Mouse (Mus musculus) spleen, adult 2 months (tissue): ENCODE results near the gene Prokr2. TPM values are rescaled to one million over a fixed set of nuclear protein-coding genes. Genes with fewer than 3 reads are reported as not detected.

Experiments
- DNase-seq, 2 experiments: peaks; one replicate each; pipeline versions ENCODE4 v3.0.0 to v3.0.0-alpha.2; 2012 to 2021; ENCODE audit warnings: low spot score in 2 of 2, low read depth in 1 of 2
- H3K27ac ChIP-seq: fragments of 200-500 bp; 2 replicates; pipeline ENCODE4 v1.5.1; 2012; ENCODE audit warnings: low read length, inconsistent platforms; ENCODE audit not compliant: insufficient read depth
- H3K27me3 ChIP-seq: fragments of 200-500 bp; 2 replicates; pipeline ENCODE4 v1.6.1; 2012; ENCODE audit warnings: mild to moderate bottlenecking, moderate library complexity, low read length, inconsistent platforms; ENCODE audit not compliant: control insufficient read depth, insufficient read depth
- H3K36me3 ChIP-seq: fragments of 200-500 bp; 2 replicates; pipeline ENCODE4 v1.6.1; 2012; ENCODE audit warnings: mild to moderate bottlenecking, low read length, inconsistent platforms; ENCODE audit not compliant: control insufficient read depth, insufficient read depth
- H3K4me1 ChIP-seq: fragments of 200-500 bp; 2 replicates; pipeline ENCODE4 v1.6.1; 2011; ENCODE audit warnings: inconsistent platforms; ENCODE audit not compliant: control insufficient read depth, insufficient read depth, insufficient read length
- H3K4me3 ChIP-seq: fragments of 200-500 bp; 2 replicates; pipeline ENCODE4 v1.5.1; 2011; ENCODE audit warnings: mild to moderate bottlenecking, inconsistent platforms; ENCODE audit not compliant: insufficient read depth, insufficient read length; ENCODE audit errors: extremely low read depth
- CTCF ChIP-seq: fragments of 200-500 bp; IDR thresholded peaks from 2 replicates; pipeline ENCODE4 v1.5.1; 2011; ENCODE audit warnings: mild to moderate bottlenecking, inconsistent platforms; ENCODE audit not compliant: insufficient read depth, insufficient read length, insufficient replicate concordance; ENCODE audit errors: extremely low read depth
- POLR2A ChIP-seq: fragments of 200-500 bp; IDR thresholded peaks from 2 replicates; pipeline ENCODE4 v1.6.1; 2011; ENCODE audit warnings: low read depth, low read length, inconsistent platforms
- WGBS: fragments of 180-500 bp; shearing (Covaris S2); methylation state at CpG from one replicate; pipeline ENCODE4 v1.1.7; 2018; 5-methylcytosine and 5-hydroxymethylcytosine counted together
- polyA plus RNA-seq: library from polyadenylated mRNA; depleted of rRNA; stranded (reverse); fragments of >200 nt; gene quantifications from 2 replicates; pipeline ENCODE4 v1.2.3, GENCODE M21; 2012

The Prokr2 gene
- polyA plus RNA-seq, 1 experiment, result 0.19 TPM

DNA sequence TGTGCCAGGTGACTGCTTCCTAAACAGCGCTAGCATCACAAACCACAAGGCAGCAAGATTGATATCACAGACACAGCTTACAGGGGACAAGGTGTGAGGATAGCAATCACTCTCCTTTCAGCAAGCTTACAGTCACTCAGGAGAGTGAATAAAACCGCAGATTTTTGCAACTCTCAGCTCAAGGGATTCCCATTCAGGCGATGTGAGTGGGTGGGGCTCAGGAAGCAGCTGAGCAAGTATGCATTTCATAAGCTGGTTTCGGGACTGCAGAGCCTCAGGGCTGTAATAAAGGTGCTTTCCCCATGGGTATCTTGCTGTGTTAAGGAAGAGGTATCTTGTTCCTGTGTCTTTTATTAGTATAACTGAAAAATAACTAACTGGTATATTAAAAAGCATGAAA, 5.6 kb downstream of the Prokr2 start:
- no peak overlapping the region for H3K27ac ChIP-seq
- no peak overlapping the region for H3K4me3 ChIP-seq
- peaks cover 1% of the 10 kb centered on the region; the same call in 1 of the 2 replicates for H3K4me1 ChIP-seq
- peaks cover 5% of the 10 kb centered on the region for H3K27me3 ChIP-seq
- WGBS, result 16% methylated on average over 4 of the region's 4 CpGs
- TF ChIP-seq CTCF, result no peak
- DNase-seq, result no peak
- no peaks in the 10 kb centered on the region for H3K36me3 ChIP-seq

DNA sequence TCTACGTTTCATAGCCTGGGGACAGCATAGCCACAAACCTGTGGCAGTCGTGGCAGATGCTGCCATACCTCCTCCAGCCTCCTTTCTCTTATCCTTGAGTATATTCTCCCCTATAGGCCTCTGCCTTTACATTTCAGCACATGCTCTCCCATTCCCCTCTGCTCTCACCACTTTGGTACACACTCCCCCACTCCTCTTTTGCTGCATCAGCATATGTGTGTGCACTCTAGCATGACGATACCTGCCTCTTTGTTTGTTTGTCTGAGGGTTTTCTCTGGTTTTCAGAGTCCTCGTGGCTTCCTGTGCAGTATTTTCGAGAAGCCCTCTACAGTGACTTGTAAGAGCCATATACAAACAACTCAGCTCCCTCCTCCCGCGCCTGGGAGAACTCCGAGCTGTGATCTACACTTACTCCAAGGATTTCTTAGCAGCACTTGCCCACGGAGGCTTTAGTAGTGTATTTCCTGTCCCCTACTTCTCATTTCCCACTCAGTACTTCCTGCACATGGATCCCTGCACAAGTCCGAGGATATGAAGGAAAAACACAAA, 6.6 kb downstream of the Prokr2 start:
- no peak for TF ChIP-seq CTCF
- no peak for TF ChIP-seq POLR2A
- peaks cover 1% of the 10 kb centered on the region; the same call in 1 of the 2 replicates for H3K4me1 ChIP-seq
- H3K27me3 ChIP-seq, result no peaks in the 10 kb centered on the region; the same call in 1 of the 2 replicates
- no peak overlapping the region for H3K27ac ChIP-seq
- no peak for DNase-seq
- WGBS, result 49% methylated on average over 10 of the region's 10 CpGs
- H3K4me3 ChIP-seq, result no peak overlapping the region
- no peaks in the 10 kb centered on the region for H3K36me3 ChIP-seq

DNA sequence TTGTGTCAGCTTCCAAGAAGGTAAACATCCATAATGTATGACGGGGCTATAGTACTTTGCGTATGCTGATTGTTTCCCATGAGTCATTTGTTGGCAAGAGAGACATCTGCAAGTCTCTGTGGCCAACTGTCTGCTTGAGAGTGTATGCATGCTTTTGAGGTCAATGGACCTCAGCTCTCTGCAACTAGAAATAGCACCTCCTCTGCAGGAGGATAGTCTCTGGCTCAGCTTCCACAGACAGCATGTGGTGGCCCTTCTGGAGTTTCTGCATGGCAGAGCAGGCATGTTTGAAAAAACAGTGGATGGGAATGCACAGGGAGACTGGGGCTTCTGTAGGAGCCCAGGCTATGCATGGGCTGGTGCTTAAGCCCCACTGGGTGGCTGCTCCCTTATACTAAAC, 7.8 kb downstream of the Prokr2 start:
- no peak for DNase-seq
- Histone ChIP-seq H3K4me3 (no peak overlapping the region), H3K27ac (no peak overlapping the region), H3K4me1 (peaks cover 1% of the 10 kb centered on the region; the same call in 1 of the 2 replicates), H3K27me3 (no peaks in the 10 kb centered on the region; the same call in 1 of the 2 replicates), H3K36me3 (no peaks in the 10 kb centered on the region)
- 85% methylated on average over 2 of the region's 2 CpGs for WGBS
- no peak for TF ChIP-seq CTCF
- TF ChIP-seq POLR2A, result no peak

DNA sequence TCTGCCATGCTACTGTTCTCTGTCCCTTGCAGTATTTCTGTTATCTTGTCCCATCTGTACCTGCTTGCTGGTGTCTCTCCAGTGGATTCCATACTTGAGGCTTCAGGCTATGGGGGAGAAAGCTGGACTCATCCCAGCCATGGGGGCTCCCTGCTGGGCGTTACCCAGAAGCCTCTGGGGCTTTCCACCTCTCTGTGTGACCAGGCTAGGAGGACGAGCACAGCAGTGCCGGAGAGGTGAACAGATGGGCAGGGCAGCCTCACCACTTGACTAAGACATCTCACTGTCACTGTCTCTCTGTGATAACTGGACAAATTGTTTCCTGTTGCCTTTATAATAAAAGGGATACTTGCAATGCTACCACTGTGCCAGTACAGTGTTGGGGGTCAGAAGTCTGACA, 9.5 kb downstream of the Prokr2 start:
- Histone ChIP-seq H3K4me3 (no peak overlapping the region), H3K27ac (no peak overlapping the region), H3K27me3 (no peaks in the 10 kb centered on the region; the same call in 1 of the 2 replicates), H3K36me3 (no peaks in the 10 kb centered on the region), H3K4me1 (peaks cover 1% of the 10 kb centered on the region; the same call in 1 of the 2 replicates)
- no peak for DNase-seq
- 80% methylated on average over 3 of the region's 3 CpGs for WGBS
- TF ChIP-seq CTCF (no peak), POLR2A (no peak)

DNA sequence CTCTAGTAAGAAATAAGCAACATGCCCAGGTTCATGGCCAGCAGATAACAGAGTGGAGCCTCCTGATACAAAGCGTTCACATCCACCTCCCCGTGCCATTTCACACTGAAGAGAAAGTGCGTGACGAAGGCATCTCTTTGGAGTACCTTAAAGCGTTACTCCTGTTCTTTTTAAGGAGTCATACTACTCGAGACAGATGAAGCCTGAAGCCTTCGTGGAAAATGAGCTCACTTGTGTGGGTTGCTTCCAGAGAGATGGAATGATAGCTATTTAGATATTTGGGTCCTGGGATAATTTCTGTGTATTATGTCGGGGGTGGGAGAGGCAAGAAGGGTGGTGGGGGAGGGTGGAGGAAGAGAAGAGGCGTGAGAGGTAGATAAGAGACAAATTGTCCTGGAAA, 10.1 kb downstream of the Prokr2 start:
- TF ChIP-seq POLR2A (no peak), CTCF (no peak)
- H3K36me3 ChIP-seq, result no peaks in the 10 kb centered on the region
- H3K4me1 ChIP-seq, result peaks cover 1% of the 10 kb centered on the region; the same call in 1 of the 2 replicates
- H3K27ac ChIP-seq, result no peak overlapping the region
- no peak for DNase-seq
- WGBS, result 85% methylated on average over 9 of the region's 9 CpGs
- no peaks in the 10 kb centered on the region; the same call in 1 of the 2 replicates for H3K27me3 ChIP-seq
- H3K4me3 ChIP-seq, result no peak overlapping the region

DNA sequence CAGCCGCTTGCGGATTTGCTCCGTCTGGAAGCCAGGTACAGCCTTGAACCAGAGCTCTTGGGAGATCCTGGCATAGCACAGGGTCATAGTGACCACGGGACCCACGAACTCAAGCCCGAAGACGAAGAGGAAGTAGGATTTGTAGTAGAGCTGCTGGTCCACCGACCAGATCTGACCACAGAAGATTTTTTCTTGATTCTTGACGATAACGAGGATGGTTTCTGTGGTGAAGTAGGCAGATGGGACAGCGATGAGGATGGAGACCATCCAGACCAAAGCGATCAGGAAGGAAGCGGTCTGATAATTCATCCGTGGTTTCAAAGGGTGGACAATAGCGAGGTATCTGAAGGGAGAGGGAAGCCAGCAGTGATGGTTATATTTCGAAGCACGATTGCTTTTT, 11.5 kb downstream of the Prokr2 start:
- Histone ChIP-seq H3K4me1 (no peaks in the 10 kb centered on the region), H3K4me3 (no peak overlapping the region), H3K27me3 (no peaks in the 10 kb centered on the region; the same call in 1 of the 2 replicates), H3K27ac (no peak overlapping the region), H3K36me3 (no peaks in the 10 kb centered on the region)
- no peak for DNase-seq
- 49% methylated on average over 17 of the region's 17 CpGs for WGBS
- no peak for TF ChIP-seq POLR2A
- no peak for TF ChIP-seq CTCF

DNA sequence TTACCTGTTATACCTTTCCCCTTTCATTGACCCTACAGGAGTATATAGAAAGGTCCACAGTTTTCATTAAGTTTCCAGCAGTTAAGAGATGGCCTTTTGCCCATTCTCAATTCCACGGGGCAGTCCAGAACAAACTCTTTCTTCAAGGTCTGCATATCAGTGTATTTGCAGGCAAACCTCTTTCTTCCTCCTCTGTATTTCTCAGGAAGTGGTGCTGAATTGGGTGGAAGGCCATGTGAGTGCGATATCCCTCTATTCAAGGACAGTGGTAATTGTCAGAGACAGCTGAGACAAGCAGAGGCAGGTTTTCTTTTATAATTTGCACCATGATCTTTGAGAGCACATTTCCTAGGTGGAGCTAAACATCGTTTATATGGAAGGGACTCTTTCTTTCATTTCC, 16.8 kb downstream of the Prokr2 start:
- no peak for DNase-seq
- 14% methylated on average over 3 of the region's 3 CpGs for WGBS
- TF ChIP-seq POLR2A, result no peak
- no peak for TF ChIP-seq CTCF
- Histone ChIP-seq H3K27ac (no peak overlapping the region), H3K4me3 (no peak overlapping the region), H3K36me3 (no peaks in the 10 kb centered on the region), H3K4me1 (no peaks in the 10 kb centered on the region), H3K27me3 (no peaks in the 10 kb centered on the region)
